Mouse (Mus musculus) heart, embryonic 11.5 days (tissue): ENCODE results near the gene Tmco1. TPM values are rescaled to one million over a fixed set of nuclear protein-coding genes. Genes with fewer than 3 reads are reported as not detected.

ENCODE experiments used
- ATAC-seq: fragments of 200-750 bp; cut with Nextera tagmentation; replicated peaks from 2 replicates; pipeline ENCODE4 v1.8.0; 2017; ENCODE audit warnings: moderate library complexity; ENCODE audit not compliant: insufficient number of reproducible peaks, low FRiP score, low TSS enrichment
- H3K27ac ChIP-seq: fragments of 300-500 bp; sonication (generic); 2 replicates; pipeline ENCODE4 v1.5.1; 2014; ENCODE audit warnings: mild to moderate bottlenecking, low read depth, low read length
- H3K27me3 ChIP-seq: fragments of 300-500 bp; sonication (generic); 2 replicates; pipeline ENCODE4 v1.6.1; 2014; ENCODE audit warnings: mild to moderate bottlenecking, low read length, mixed read lengths; ENCODE audit not compliant: control insufficient read depth, insufficient read depth
- H3K36me3 ChIP-seq: fragments of 300-500 bp; sonication (generic); 2 replicates; pipeline ENCODE4 v1.6.1; 2014; ENCODE audit warnings: mild to moderate bottlenecking, low read length, moderate library complexity, mixed read lengths; ENCODE audit not compliant: control insufficient read depth, insufficient read depth
- H3K4me1 ChIP-seq: fragments of 300-500 bp; sonication (generic); 2 replicates; pipeline ENCODE4 v1.6.1; 2014; ENCODE audit warnings: low read length; ENCODE audit not compliant: control insufficient read depth, insufficient read depth
- H3K4me2 ChIP-seq: fragments of 300-500 bp; sonication (generic); 2 replicates; pipeline ENCODE4 v1.6.1; 2014; ENCODE audit warnings: mild to moderate bottlenecking, moderate library complexity
- H3K4me3 ChIP-seq: fragments of 300-500 bp; sonication (generic); 2 replicates; pipeline ENCODE4 v1.5.1; 2014; ENCODE audit warnings: low read depth, low read length
- H3K9ac ChIP-seq: fragments of 300-500 bp; sonication (generic); 2 replicates; pipeline ENCODE4 v1.6.1; 2014; ENCODE audit warnings: mild to moderate bottlenecking, low read depth, low read length, moderate library complexity
- H3K9me3 ChIP-seq: fragments of 300-500 bp; sonication (generic); replicated peaks from 2 replicates; pipeline ENCODE4 v1.6.1; 2016; ENCODE audit warnings: low read length; ENCODE audit not compliant: control insufficient read depth
- WGBS: fragments of 180-500 bp; shearing (Covaris S2); extraction: QIAGEN DNeasy Blood & Tissue Kit; methylation state at CpG from one replicate; pipeline ENCODE4 v1.1.7; 2014; ENCODE audit not compliant: insufficient replicate concordance; 5-methylcytosine and 5-hydroxymethylcytosine counted together
- polyA plus RNA-seq: library from polyadenylated mRNA; unstranded; fragments of >200 nt; fragmentation: Nextera tagmentation; extraction: Ambion mirVana; gene quantifications from 2 replicates; pipeline ENCODE4 v1.2.1, GENCODE M21; 2014

The Tmco1 gene
- polyA plus RNA-seq, 1 experiment from 2014 or later: 98.9 TPM

DNA sequence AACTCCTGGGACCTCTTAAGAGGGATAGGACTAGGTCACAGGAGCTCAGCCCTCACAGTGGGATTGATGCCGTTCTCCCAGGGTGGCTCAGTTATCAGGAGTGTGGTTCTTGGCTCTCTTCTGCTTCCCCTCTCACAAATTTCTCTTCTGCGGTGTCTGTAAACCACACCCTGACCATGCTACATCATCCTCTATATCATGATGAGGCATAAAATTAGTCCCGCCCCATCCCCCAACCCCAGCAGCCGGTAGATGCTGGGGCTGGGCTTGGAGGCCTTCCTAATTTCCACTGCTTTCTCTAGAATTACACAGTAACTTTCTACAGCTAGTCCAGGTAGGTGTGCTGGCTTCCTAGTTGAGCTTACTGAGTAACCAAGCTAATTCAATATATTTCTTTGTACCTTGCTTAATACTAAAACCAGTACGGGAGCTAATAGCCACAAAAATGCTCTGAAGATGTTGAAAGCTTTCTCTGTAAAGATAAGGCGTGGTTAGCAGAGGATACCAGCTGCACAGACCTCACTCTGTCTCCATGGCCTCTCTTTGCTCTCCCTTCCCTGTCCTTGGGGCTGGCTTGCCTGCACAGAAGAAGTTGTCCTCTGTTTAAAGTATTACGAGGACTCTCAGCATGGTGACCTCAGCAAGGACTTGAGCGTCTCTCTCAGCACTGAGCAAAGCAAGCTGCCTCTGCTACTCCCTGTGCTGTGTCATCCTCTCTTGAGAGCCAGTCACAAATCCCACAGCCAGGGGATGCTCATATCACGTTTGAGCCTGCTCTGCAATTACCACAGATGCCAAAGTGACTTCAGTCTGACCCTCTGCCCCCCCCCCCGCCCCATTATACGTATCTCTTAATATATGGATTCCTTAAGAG, 19.3 kb upstream of the Tmco1 start:
- Histone ChIP-seq H3K4me2 (no peak overlapping the region), H3K27ac (no peak overlapping the region), H3K9ac (no peak overlapping the region), H3K4me3 (no peak overlapping the region), H3K36me3 (no peaks in the 10 kb centered on the region), H3K4me1 (peaks cover 12% of the 10 kb centered on the region; the same call in 1 of the 2 replicates), H3K27me3 (no peaks in the 10 kb centered on the region), H3K9me3 (no peaks in the 10 kb centered on the region)
- no peak for ATAC-seq
- 36% methylated on average over 11 of the region's 11 CpGs for WGBS

DNA sequence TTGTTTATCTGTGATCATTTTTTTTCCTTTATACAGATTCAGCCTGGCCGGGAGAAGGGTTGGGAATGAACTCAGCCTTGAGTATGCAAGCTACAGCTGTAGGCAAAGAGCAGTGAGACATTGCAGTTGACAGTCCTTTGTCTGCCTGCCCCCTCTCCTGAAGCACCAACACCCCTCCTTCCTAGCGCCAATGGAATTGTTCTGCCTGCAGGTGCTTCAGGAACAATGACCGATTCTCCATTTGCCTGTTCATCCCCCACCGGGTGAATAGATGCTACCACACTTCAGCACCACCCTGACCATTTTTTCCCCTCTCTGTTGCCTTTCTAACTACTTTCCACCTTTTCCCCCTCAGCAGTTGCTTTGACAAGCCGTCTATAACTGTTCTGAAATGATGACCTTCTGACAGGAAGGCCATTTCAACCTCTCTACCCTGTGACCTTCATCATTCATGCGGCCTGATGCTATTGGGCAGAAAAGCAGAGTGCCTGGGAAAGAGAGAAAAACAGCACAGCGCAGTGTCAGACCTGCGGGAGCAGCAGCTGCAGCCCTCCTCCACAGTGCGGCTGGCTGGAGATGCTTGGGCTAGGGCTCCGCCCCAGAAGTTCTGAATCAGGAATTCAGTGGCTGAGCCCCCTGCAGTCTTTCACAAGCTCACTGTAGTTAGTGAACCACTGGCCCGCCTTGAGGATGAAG, 18.5 kb upstream of the Tmco1 start:
- Histone ChIP-seq H3K4me1 (peaks cover 12% of the 10 kb centered on the region; the same call in 1 of the 2 replicates), H3K9ac (0 out of 2 replicates have a peak overlapping the region, but pooled peaks have one; percentile 28), H3K9me3 (no peaks in the 10 kb centered on the region), H3K27ac (no peak overlapping the region), H3K4me2 (peak overlapping the region; percentile 12), H3K36me3 (no peaks in the 10 kb centered on the region), H3K4me3 (no peak overlapping the region), H3K27me3 (no peaks in the 10 kb centered on the region)
- 9% methylated on average over 11 of the region's 11 CpGs for WGBS
- ATAC-seq: 0 out of 2 replicates have a peak, but pooled peaks have one; percentile 15

DNA sequence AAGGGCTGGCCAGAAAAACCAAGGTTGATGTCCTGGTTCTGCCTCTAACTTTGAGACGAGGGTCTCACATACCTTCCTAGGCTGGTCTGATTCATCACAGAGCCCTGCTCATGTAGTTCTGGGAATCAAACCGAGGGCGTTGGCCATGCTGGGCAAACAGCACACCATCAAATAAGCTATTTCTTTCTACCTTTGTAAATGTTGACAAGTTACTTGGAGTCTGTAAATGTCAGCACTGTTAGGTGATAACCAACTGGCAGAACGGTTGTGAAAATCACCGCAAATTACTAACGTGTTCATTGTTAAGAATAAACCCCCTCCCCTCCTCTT, 17.9 kb upstream of the Tmco1 start:
- Histone ChIP-seq H3K4me3 (no peak overlapping the region), H3K9me3 (no peaks in the 10 kb centered on the region), H3K4me1 (peaks cover 12% of the 10 kb centered on the region; the same call in 1 of the 2 replicates), H3K9ac (no peak overlapping the region), H3K36me3 (no peaks in the 10 kb centered on the region), H3K27me3 (no peaks in the 10 kb centered on the region), H3K27ac (no peak overlapping the region), H3K4me2 (peak overlapping the region; percentile 12)
- WGBS: 30% methylated on average over 6 of the region's 6 CpGs
- no peak for ATAC-seq

DNA sequence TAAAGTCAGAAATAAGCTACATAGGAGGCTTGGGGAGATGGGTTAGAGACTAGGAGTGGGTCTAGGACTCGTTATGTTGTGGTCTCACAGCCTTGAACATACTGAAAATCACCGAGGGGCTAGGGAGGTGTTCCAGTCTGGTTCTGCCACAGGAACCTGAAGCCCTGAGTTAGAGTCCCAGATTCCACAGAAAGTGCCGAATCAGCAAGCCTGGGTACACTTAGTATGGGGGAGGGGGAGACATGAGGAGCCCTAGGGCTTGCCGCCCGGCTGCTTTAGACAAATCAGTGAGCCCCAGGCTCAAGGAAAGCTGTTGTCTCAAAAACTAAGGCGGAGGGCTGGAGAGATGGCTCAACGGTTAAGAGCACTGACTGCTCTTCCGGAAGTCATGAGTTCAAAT, 16.6 kb upstream of the Tmco1 start:
- H3K9ac ChIP-seq: no peak overlapping the region
- no peak overlapping the region for H3K27ac ChIP-seq
- no peaks in the 10 kb centered on the region for H3K36me3 ChIP-seq
- H3K4me3 ChIP-seq: no peak overlapping the region
- no peaks in the 10 kb centered on the region for H3K9me3 ChIP-seq
- no peak overlapping the region for H3K4me2 ChIP-seq
- no peaks in the 10 kb centered on the region for H3K27me3 ChIP-seq
- no peak for ATAC-seq
- peaks cover 12% of the 10 kb centered on the region; the same call in 1 of the 2 replicates for H3K4me1 ChIP-seq
- 69% methylated on average over 8 of the region's 8 CpGs for WGBS

DNA sequence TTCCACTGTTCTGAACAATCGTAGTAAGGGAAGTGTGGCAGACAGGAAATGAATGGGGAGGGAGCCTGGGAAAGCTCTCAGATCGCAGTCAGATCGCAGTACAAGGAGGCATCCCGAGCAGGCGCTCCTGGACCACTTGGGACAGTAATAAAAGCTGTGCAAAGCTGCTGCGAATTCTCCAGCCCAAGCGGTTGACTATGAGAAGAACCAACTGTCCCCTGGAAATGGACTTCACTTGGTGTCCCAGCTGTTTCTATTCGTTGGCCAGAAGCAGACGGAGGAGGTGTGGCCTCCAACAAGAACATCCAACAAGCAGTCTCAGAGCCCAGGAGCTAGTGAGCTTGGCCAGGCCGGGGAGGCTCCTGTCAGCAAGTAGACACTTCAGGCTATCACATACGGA, 15.7 kb upstream of the Tmco1 start:
- Histone ChIP-seq H3K4me2 (peak overlapping the region; percentile 42), H3K4me1 (peaks cover 12% of the 10 kb centered on the region; the same call in 1 of the 2 replicates), H3K27ac (no peak overlapping the region), H3K9ac (0 out of 2 replicates have a peak overlapping the region, but pooled peaks have one; percentile 28), H3K36me3 (no peaks in the 10 kb centered on the region), H3K27me3 (no peaks in the 10 kb centered on the region), H3K9me3 (no peaks in the 10 kb centered on the region), H3K4me3 (no peak overlapping the region)
- 8% methylated on average over 11 of the region's 11 CpGs for WGBS
- ATAC-seq: peak; percentile 49; the same call in 1 of the 2 replicates

DNA sequence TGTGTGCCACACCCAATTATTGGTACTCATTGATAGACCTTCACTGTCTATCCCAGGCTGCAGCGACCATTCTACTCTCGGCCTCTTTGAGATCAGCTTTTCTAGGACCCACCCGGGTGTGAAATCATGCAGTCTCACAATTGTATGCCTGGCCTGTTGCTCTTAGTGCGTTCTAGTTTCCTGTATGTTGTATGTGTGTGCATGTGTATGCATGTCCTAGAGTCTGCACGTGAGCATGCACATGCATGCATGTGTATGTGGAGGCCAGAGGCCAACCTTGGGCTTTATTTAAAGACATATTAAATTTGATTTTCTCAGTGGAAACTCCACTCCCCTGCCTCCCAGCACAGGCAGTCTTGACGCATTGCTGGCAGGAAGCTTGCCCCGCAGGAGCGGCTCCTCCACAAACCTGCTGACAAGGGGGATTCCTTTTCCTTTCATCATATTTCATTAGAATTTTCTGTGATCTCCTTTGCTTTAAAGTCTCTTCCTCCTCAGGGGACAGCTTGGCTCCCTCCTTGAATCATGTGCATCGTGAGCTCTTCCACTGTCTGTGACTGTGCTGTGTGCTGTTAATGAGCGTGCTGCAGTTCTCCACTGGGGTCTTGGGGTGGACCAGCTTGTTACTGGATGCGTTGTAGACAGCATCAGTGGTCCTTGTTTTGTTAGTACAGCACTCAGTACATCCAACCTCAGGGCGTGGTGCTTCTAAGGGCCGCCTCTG, 12.3 kb upstream of the Tmco1 start:
- no peak overlapping the region for H3K4me3 ChIP-seq
- H3K4me1 ChIP-seq: peaks cover 6% of the 10 kb centered on the region; the same call in 1 of the 2 replicates
- no peak for ATAC-seq
- no peaks in the 10 kb centered on the region for H3K27me3 ChIP-seq
- no peak overlapping the region for H3K4me2 ChIP-seq
- 62% methylated on average over 13 of the region's 13 CpGs for WGBS
- no peaks in the 10 kb centered on the region for H3K9me3 ChIP-seq
- H3K9ac ChIP-seq: no peak overlapping the region
- no peaks in the 10 kb centered on the region for H3K36me3 ChIP-seq
- no peak overlapping the region for H3K27ac ChIP-seq

DNA sequence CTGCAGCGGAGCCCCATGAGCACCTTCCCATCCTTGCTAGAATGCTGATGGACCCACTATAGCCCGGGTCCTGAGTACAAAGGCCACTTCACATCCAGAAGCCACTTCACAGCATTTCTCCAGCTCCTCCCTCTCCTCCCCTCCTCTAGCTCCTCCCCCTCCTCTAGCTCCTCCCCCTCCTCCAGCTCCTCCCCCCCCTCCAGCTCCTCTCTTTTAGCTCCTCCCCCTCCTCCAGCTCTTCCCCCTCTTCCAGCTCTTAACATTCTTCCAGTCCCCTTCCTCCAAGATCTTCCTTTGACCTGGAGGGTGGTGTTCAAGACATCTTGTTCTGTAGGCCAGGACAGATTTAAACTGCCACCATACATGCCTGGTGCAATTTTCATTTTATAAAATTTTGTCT, 8.1 kb upstream of the Tmco1 start:
- no peaks in the 10 kb centered on the region for H3K36me3 ChIP-seq
- no peak overlapping the region for H3K9ac ChIP-seq
- H3K4me3 ChIP-seq: no peak overlapping the region
- ATAC-seq: no peak
- no peaks in the 10 kb centered on the region for H3K4me1 ChIP-seq
- no peak overlapping the region for H3K4me2 ChIP-seq
- no peaks in the 10 kb centered on the region for H3K27me3 ChIP-seq
- WGBS: 69% methylated on average over 2 of the region's 2 CpGs
- H3K9me3 ChIP-seq: no peaks in the 10 kb centered on the region
- no peak overlapping the region for H3K27ac ChIP-seq

DNA sequence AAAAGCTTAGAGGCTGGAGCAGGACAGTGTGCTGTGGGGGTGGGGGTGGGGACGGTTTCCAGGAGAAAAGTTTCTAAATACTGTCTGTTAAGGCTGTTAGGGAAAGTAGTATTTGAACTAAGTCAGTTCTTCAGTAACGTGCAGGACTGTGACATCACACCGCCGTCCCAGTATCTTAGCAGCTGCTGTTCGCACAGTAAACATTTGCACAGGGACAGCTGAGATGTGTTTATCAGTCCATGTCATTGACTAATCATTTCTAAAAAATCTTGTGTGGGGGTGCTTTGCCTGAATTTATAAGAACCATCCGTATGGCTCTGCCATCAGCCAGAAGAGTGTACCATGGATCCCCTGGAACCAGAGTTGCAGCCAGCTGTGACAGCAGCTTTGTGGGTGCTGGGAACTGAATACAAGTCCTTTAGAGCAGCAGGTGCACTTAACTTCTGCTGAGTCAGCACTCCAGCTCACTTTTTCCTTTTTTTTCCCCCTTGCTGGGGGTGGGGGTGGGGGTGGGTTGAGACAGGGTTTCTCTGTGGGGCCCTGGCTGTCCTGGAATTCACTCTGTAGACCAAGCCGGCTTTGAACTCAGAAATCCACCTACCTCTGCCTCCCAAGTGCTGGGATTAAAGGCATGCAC, 2.6 kb upstream of the Tmco1 start:
- H3K36me3 ChIP-seq: no peaks in the 10 kb centered on the region
- H3K4me1 ChIP-seq: peaks cover 4% of the 10 kb centered on the region; the same call in 1 of the 2 replicates
- H3K9ac ChIP-seq: no peak overlapping the region
- H3K27ac ChIP-seq: no peak overlapping the region
- H3K4me3 ChIP-seq: no peak overlapping the region
- H3K27me3 ChIP-seq: no peaks in the 10 kb centered on the region
- no peak overlapping the region for H3K4me2 ChIP-seq
- H3K9me3 ChIP-seq: no peaks in the 10 kb centered on the region
- WGBS: 61% methylated on average over 7 of the region's 7 CpGs
- no peak for ATAC-seq
